Mouse (Mus musculus) left cerebral cortex, postnatal 4 days (tissue): ENCODE measurements at regions not wholly inside any gene's neighbourhood (a gene's known extent, or its start where the extent isn't known, plus 50 kb on each side); places are given as distances from the start of the nearest gene placed in this dataset.

Experiments used
- DNase-seq: peaks from one replicate; pipeline ENCODE4 v3.0.0-alpha.2; 2022
- intact Hi-C: fragments of 180-260 bp; cut with DNase I; formaldehyde crosslinking; loops from one replicate; pipeline ENCODE4 v1.15.1; 2025

GRCm38 (mm10) chr1:154999501-155000131, 99.8 kb downstream of the Ier5 start:
- intact Hi-C loops = loop anchor here (10.0 kb wide), 1 partner anchor 115 kb away; the partner anchor contains the start of gene Cacna1e
- peak; percentile 92 for DNase-seq

- intact Hi-C loops = no loop called here
- no peak for DNase-seq
Measured at GRCm38 (mm10) chr1:154995778-154996390, 103.6 kb downstream of the Ier5 start.

GRCm38 (mm10) chr1:154993927-154994856, 105.2 kb downstream of the Ier5 start:
- intact Hi-C loops = no loop called here
- no peak for DNase-seq

- DNase-seq = peak; percentile 87
Measured at GRCm38 (mm10) chr1:154983325-154983724, 99.0 kb upstream of the Cacna1e start.

GRCm38 (mm10) chr1:154982836-154983235, 98.5 kb upstream of the Cacna1e start:
- peak; percentile 47 for DNase-seq
- intact Hi-C loops = no loop called here

More at GRCm38 (mm10) chr1:154983325-154983724, 99.0 kb upstream of the Cacna1e start:
- intact Hi-C loops = no loop called here

GRCm38 (mm10) chr1:154981687-154982086, 97.4 kb upstream of the Cacna1e start:
- no peak for DNase-seq
- intact Hi-C loops = no loop called here

- no peak for DNase-seq
- intact Hi-C loops = no loop called here
Measured at GRCm38 (mm10) chr1:154975732-154976131, 91.4 kb upstream of the Cacna1e start.

GRCm38 (mm10) chr1:154961271-154961670, 77.0 kb upstream of the Cacna1e start:
- intact Hi-C loops = no loop called here
- no peak for DNase-seq

- peak; percentile 30 for DNase-seq
- intact Hi-C loops = no loop called here
Measured at GRCm38 (mm10) chr1:154956625-154957031, 72.3 kb upstream of the Cacna1e start.

GRCm38 (mm10) chr1:154952679-154953078, 68.4 kb upstream of the Cacna1e start:
- intact Hi-C loops = no loop called here
- DNase-seq = no peak
